Mouse (Mus musculus) central nervous system, embryonic 11.5 days (tissue): ENCODE results near the gene Rhd. TPM values are rescaled to one million over a fixed set of nuclear protein-coding genes. Genes with fewer than 3 reads are reported as not detected.

Experiments used
- polyA plus RNA-seq: library from polyadenylated mRNA; depleted of rRNA; stranded (reverse); fragments of >200 nt; gene quantifications from 2 replicates; pipeline ENCODE4 v1.2.3, GENCODE M21; 2012; rRNA removed

Rhd gene
- 15.6 and 18.5 TPM in 2 replicates for polyA plus RNA-seq

GRCm38 (mm10) chr4:134863937-134864729 is at the start of gene Rhd:
TSS of gene Rhd (plus strand) at chr4:134864536.

GRCm38 (mm10) chr4:134853259-134853636 is 11.1 kb upstream of the Rhd start, which contains the start of gene Maco1:
TSS of gene Maco1 (minus strand) at chr4:134853345.

GRCm38 (mm10) chr4:134914864-134915209 is 50.5 kb downstream of the Rhd start, which contains the start of gene Tmem50a:
TSS of gene Tmem50a (minus strand) at chr4:134915024.

GRCm38 (mm10) chr4:134923258-134924018 is 59.1 kb downstream of the Rhd start, which contains the start of gene Rsrp1:
TSS of gene Rsrp1 (plus strand) at chr4:134923592.

GRCm38 (mm10) chr4:134930684-134931481 is 66.5 kb downstream of the Rhd start, which contains the start of gene Syf2:
TSS of gene Syf2 (plus strand) at chr4:134930898.

Other genes with a start within 250 kb of the Rhd start
- gene Man1c1, start 160.2 kb upstream of the Rhd start, polyA plus RNA-seq, result 6.4 and 7.6 TPM in 2 replicates
- gene Ldlrap1, start 96.5 kb upstream of the Rhd start, polyA plus RNA-seq, result 4.0 and 8.4 TPM in 2 replicates
- gene Maco1, start 11.2 kb upstream of the Rhd start, polyA plus RNA-seq, result 39.1 and 45.2 TPM in 2 replicates
- gene Tmem50a, start 50.5 kb downstream of the Rhd start, polyA plus RNA-seq, result 91.3 and 98.5 TPM in 2 replicates
- 406 and 438 TPM in 2 replicates for gene Rsrp1, start 59.1 kb downstream of the Rhd start, polyA plus RNA-seq
- 70.0 and 114 TPM in 2 replicates for gene Syf2, start 66.4 kb downstream of the Rhd start, polyA plus RNA-seq